Mouse (Mus musculus): Measurements from ENCODE around the gene Syt11. TPM values are rescaled to one million over a fixed set of nuclear protein-coding genes. Genes with fewer than 3 reads are reported as not detected.
A peak's percentile ranks its signal among the peaks of the same experiment; 100 is the strongest.
"Not testable (repeated sequence)": the region's sequence is repeated elsewhere in the genome, so short reads cannot be mapped to it uniquely, and the experiment has no call there.

The Syt11 gene
- polyA plus RNA-seq, 1 experiment from 2014 or later: 27.0 TPM

GRCm38 (mm10) chr3:88717198-88717798 lies 57.7 kb downstream of the Syt11 start:
- peak overlapping the region; percentile 61; the same call in 1 of the 2 replicates for H3K27ac ChIP-seq
- peak overlapping the region; percentile 74 for H3K4me3 ChIP-seq
- WGBS: 11% methylated on average over 9 of the region's 9 CpGs
- no peaks in the 10 kb centered on the region for H3K9me3 ChIP-seq
- H3K36me3 ChIP-seq: peaks cover 52% of the 10 kb centered on the region
- H3K4me1 ChIP-seq: peaks cover 11% of the 10 kb centered on the region
- no peaks in the 10 kb centered on the region for H3K27me3 ChIP-seq
- peak overlapping the region; percentile 80 for H3K9ac ChIP-seq
- H3K4me2 ChIP-seq (replicated peaks): peak overlapping the region; percentile 92
- ATAC-seq (ENCODE audit: low FRiP score, low read depth): peak; percentile 65; the same call in 1 of the 2 replicates

- Histone ChIP-seq H3K27ac (peak within 1 kb of the TSS; percentile 61; the same call in 1 of the 2 replicates), H3K9ac (peak within 1 kb of the TSS; percentile 80), H3K4me1 (peaks cover 11% of the 10 kb centered on the region), H3K36me3 (peaks cover 54% of the 10 kb centered on the region), H3K4me2 (replicated peaks) (peak within 1 kb of the TSS; percentile 92), H3K9me3 (no peaks in the 10 kb centered on the region), H3K4me3 (peak within 1 kb of the TSS; percentile 74), H3K27me3 (no peaks in the 10 kb centered on the region)
- ATAC-seq (ENCODE audit: low FRiP score, low read depth): peak; percentile 95
- WGBS: 2% methylated on average over 27 of the region's 27 CpGs
These were observed 58.4 kb downstream of the Syt11 start, which contains the start of gene Rit1 for GRCm38 (mm10) chr3:88716399-88717197. TSS of gene Rit1 (plus strand) at chr3:88716838.

- H3K4me2 ChIP-seq (replicated peaks); H3K27ac ChIP-seq; H3K4me3 ChIP-seq; H3K9me3 ChIP-seq; ATAC-seq (ENCODE audit: low FRiP score, low read depth); H3K9ac ChIP-seq; H3K27me3 ChIP-seq: not testable (repeated sequence)
- peaks cover 54% of the 10 kb centered on the region for H3K36me3 ChIP-seq
- peaks cover 11% of the 10 kb centered on the region for H3K4me1 ChIP-seq
- WGBS: 88% methylated on average over 5 of the region's 5 CpGs
These were observed 59.2 kb downstream of the Syt11 start for GRCm38 (mm10) chr3:88715716-88716115.

- H3K36me3 ChIP-seq: peaks cover 54% of the 10 kb centered on the region
- peaks cover 11% of the 10 kb centered on the region for H3K4me1 ChIP-seq
- no peak overlapping the region; the same call in 1 of the 2 replicates for H3K27ac ChIP-seq
- ATAC-seq (ENCODE audit: low FRiP score, low read depth): no peak
- 55% methylated on average over 2 of the region's 2 CpGs for WGBS
- H3K4me2 ChIP-seq (replicated peaks): no peak overlapping the region
- H3K9me3 ChIP-seq: no peaks in the 10 kb centered on the region
- H3K27me3 ChIP-seq: no peaks in the 10 kb centered on the region
- H3K9ac ChIP-seq: no peak overlapping the region
- no peak overlapping the region for H3K4me3 ChIP-seq
These were observed 60.2 kb downstream of the Syt11 start for GRCm38 (mm10) chr3:88714725-88715124.

- H3K9ac ChIP-seq: no peak overlapping the region
- no peak overlapping the region for H3K27ac ChIP-seq
- no peaks in the 10 kb centered on the region for H3K9me3 ChIP-seq
- H3K4me2 ChIP-seq (replicated peaks): no peak overlapping the region
- 92% methylated on average over 4 of the region's 4 CpGs for WGBS
- ATAC-seq (ENCODE audit: low FRiP score, low read depth): no peak
- H3K4me1 ChIP-seq: peaks cover 9% of the 10 kb centered on the region
- peaks cover 56% of the 10 kb centered on the region for H3K36me3 ChIP-seq
- H3K4me3 ChIP-seq: no peak overlapping the region
- H3K27me3 ChIP-seq: no peaks in the 10 kb centered on the region
These were observed 61.3 kb downstream of the Syt11 start for GRCm38 (mm10) chr3:88713709-88714108.

GRCm38 (mm10) chr3:88701222-88701621 lies 73.7 kb downstream of the Syt11 start:
- H3K36me3 ChIP-seq: peaks cover 91% of the 10 kb centered on the region
- WGBS: 79% methylated on average over 3 of the region's 3 CpGs
- ATAC-seq (ENCODE audit: low FRiP score, low read depth): no peak

GRCm38 (mm10) chr3:88700247-88700646 lies 74.7 kb downstream of the Syt11 start:
- peaks cover 95% of the 10 kb centered on the region for H3K36me3 ChIP-seq
- no peak overlapping the region for H3K9ac ChIP-seq
- H3K4me1 ChIP-seq: no peaks in the 10 kb centered on the region
- H3K9me3 ChIP-seq: no peaks in the 10 kb centered on the region
- no peak overlapping the region for H3K27ac ChIP-seq
- H3K4me3 ChIP-seq: no peak overlapping the region
- no peak overlapping the region for H3K4me2 ChIP-seq (replicated peaks)
- H3K27me3 ChIP-seq: no peaks in the 10 kb centered on the region
- WGBS: 88% methylated on average over 3 of the region's 3 CpGs
- ATAC-seq (ENCODE audit: low FRiP score, low read depth): no peak

More at GRCm38 (mm10) chr3:88701222-88701621, 73.7 kb downstream of the Syt11 start:
- H3K4me1 ChIP-seq: no peaks in the 10 kb centered on the region
- no peaks in the 10 kb centered on the region for H3K9me3 ChIP-seq
- H3K4me3 ChIP-seq: no peak overlapping the region
- H3K27me3 ChIP-seq: no peaks in the 10 kb centered on the region
- no peak overlapping the region for H3K4me2 ChIP-seq (replicated peaks)
- no peak overlapping the region for H3K9ac ChIP-seq
- no peak overlapping the region for H3K27ac ChIP-seq

- Histone ChIP-seq H3K36me3 (peaks cover 95% of the 10 kb centered on the region), H3K9ac (no peak overlapping the region), H3K4me3 (no peak overlapping the region), H3K9me3 (no peaks in the 10 kb centered on the region), H3K27me3 (no peaks in the 10 kb centered on the region), H3K4me2 (replicated peaks) (no peak overlapping the region), H3K27ac (no peak overlapping the region), H3K4me1 (no peaks in the 10 kb centered on the region)
- ATAC-seq (ENCODE audit: low FRiP score, low read depth): no peak
- 94% methylated on average over 6 of the region's 6 CpGs for WGBS
These were observed 76.1 kb downstream of the Syt11 start for GRCm38 (mm10) chr3:88698834-88699233.

GRCm38 (mm10) chr3:88698051-88698450 lies 76.9 kb downstream of the Syt11 start:
- Histone ChIP-seq H3K9me3 (no peaks in the 10 kb centered on the region), H3K9ac (no peak overlapping the region), H3K4me2 (replicated peaks) (no peak overlapping the region), H3K4me1 (no peaks in the 10 kb centered on the region), H3K27me3 (no peaks in the 10 kb centered on the region), H3K4me3 (no peak overlapping the region), H3K36me3 (peaks cover 94% of the 10 kb centered on the region), H3K27ac (no peak overlapping the region)
- ATAC-seq (ENCODE audit: low FRiP score, low read depth): no peak
- WGBS: 97% methylated on average over 1 of the region's 1 CpGs

GRCm38 (mm10) chr3:88695545-88695944 lies 79.4 kb downstream of the Syt11 start:
- Histone ChIP-seq H3K36me3 (peaks cover 98% of the 10 kb centered on the region), H3K4me3 (no peak overlapping the region), H3K27ac (no peak overlapping the region), H3K9me3 (no peaks in the 10 kb centered on the region), H3K4me1 (no peaks in the 10 kb centered on the region), H3K4me2 (replicated peaks) (no peak overlapping the region), H3K27me3 (no peaks in the 10 kb centered on the region), H3K9ac (no peak overlapping the region)
- ATAC-seq (ENCODE audit: low FRiP score, low read depth): no peak
